Mouse (Mus musculus) bone marrow macrophage, adult 2 months (primary cell): Measurements from ENCODE around the gene Adamts7.

Experiments used
- CTCF ChIP-seq: IDR thresholded peaks from 2 replicates; pipeline ENCODE4 v1.5.1; 2012; ENCODE audit warnings: low read depth, mild to moderate bottlenecking, low read length, moderate library complexity
- POLR2A ChIP-seq: IDR thresholded peaks from 2 replicates; pipeline ENCODE4 v1.6.1; 2012; ENCODE audit warnings: mild to moderate bottlenecking, low read depth, low read length, borderline replicate concordance

DNA sequence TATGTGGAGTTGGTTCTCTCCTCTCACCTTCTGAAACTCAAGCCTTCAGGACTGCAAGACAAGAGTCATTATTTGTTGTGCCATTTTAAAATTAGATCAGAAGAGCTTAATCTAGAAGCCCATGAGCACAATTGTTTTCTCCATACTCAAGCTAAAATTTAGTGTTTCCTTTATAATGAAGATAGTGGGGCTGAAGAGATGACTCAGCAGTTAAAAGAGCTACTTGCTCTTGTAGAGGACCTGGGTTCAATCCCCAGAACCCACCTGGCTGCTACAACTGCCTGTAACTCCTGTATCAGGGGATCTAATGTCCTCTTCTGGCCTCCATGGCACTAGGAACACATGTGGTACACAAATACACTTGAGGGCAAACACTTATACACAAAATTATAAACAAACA is 45.6 kb upstream of the Adamts7 start:
- TF ChIP-seq POLR2A (no peak), CTCF (no peak)
